18 mouse cellular contexts compared by ENCODE assay signal in genomic region chr9:97188616-97189330, GRCm38 (mm10).
DNase-seq lines count a peak whose midpoint lies in the region; ATAC-seq and TF ChIP-seq lines count a peak whose summit lies in the region.
"Had no signal": no experiment of that assay in that cellular context is flagged by ENCODE, and none has a peak within 500 bp of the region (broad histone marks: within the 10 kb centered on the region; RNA-seq: fewer than 3 reads in every experiment).

No protein-coding gene starts in this region.

- ATAC-seq in hindbrain, postnatal 0 days = no peak
- ATAC-seq in megakaryocyte, adult 5-6 weeks (ENCODE audit: poor library complexity, severe bottlenecking) = no peak
- ATAC-seq: forebrain, embryonic 16.5 days; lung, postnatal 0 days had no signal

- H3K27me3 ChIP-seq in hindbrain, postnatal 0 days (ENCODE audit: insufficient read depth, low read length) = no peaks in the 10 kb centered on the region
- H3K27me3 ChIP-seq: liver, embryonic 13.5 days; neural tube, embryonic 13.5 days had no signal

- no peaks in the 10 kb centered on the region for H3K4me1 ChIP-seq in hindbrain, postnatal 0 days (ENCODE audit: insufficient read depth, low read length)
- H3K4me1 ChIP-seq: embryonic facial prominence, embryonic 10.5 days; liver, embryonic 13.5 days; neural tube, embryonic 13.5 days had no signal

- no peak overlapping the region for H3K4me3 ChIP-seq in hindbrain, postnatal 0 days (ENCODE audit: low read length)
- H3K4me3 ChIP-seq: embryonic facial prominence, embryonic 10.5 days; erythroblast, embryonic 14.5 days; hindbrain, embryonic 10.5 days; liver, embryonic 13.5 days; neural tube, embryonic 13.5 days had no signal

- 80% methylated on average over 7 of the region's 7 CpGs for WGBS in hindbrain, postnatal 0 days

- H3K9ac ChIP-seq in hindbrain, postnatal 0 days (replicated peaks; ENCODE audit: low read length) = no peak overlapping the region
- H3K9ac ChIP-seq: liver, embryonic 13.5 days; neural tube, embryonic 13.5 days had no signal

- no peak for TF ChIP-seq CTCF in hindbrain, postnatal 0 days (IDR thresholded peaks at IDR 0.05; ENCODE audit: low read depth)

- no peak overlapping the region for H3K27ac ChIP-seq in hindbrain, postnatal 0 days
- H3K27ac ChIP-seq: embryonic facial prominence, embryonic 10.5 days; hindbrain, embryonic 10.5 days; liver, embryonic 13.5 days; neural tube, embryonic 13.5 days had no signal

- DNase-seq in kidney, adult 18-20 months = peak; percentile 15
- DNase-seq in kidney, postnatal 4 days = no peak
- DNase-seq in urinary bladder, postnatal 25 days (ENCODE audit: low spot score) = peak; percentile 7
- no peak for DNase-seq in urinary bladder, postnatal 10 days (ENCODE audit: low spot score)
- peak; percentile 37 to 63 for DNase-seq in heart, adult 9 months (ENCODE audit: low spot score in 2 of 2)
- DNase-seq in urinary bladder, postnatal 36 days (ENCODE audit: low spot score in 2 of 2) = peak; percentile 42 to 55
- DNase-seq in hindbrain, postnatal 0 days (ENCODE audit: low spot score) = no peak
- DNase-seq: cerebellum, postnatal 25 days; gastrocnemius, postnatal 25 days; liver, embryonic 13.5 days; right cerebral cortex, postnatal 25 days had no signal

- H3K4me2 ChIP-seq in hindbrain, postnatal 0 days (ENCODE audit: low read depth, low read length) = no peak overlapping the region
- H3K4me2 ChIP-seq: liver, embryonic 13.5 days; neural tube, embryonic 13.5 days had no signal

- no peaks in the 10 kb centered on the region for H3K9me3 ChIP-seq in hindbrain, postnatal 0 days (ENCODE audit: low read length)
- H3K9me3 ChIP-seq: embryonic facial prominence, embryonic 10.5 days; hindbrain, embryonic 10.5 days; liver, embryonic 13.5 days; neural tube, embryonic 13.5 days had no signal

- no peaks in the 10 kb centered on the region for H3K36me3 ChIP-seq in hindbrain, postnatal 0 days (ENCODE audit: insufficient read depth, low read length)
- H3K36me3 ChIP-seq: embryonic facial prominence, embryonic 10.5 days; hindbrain, embryonic 10.5 days; liver, embryonic 13.5 days; neural tube, embryonic 13.5 days had no signal

Comparison
In these comparisons a context has a peak if more than half of its experiments do, and no peak if none do; other contexts are left out.
1. DNase-seq: peak in kidney, adult 18-20 months (single experiment), urinary bladder, postnatal 25 days (single experiment), heart, adult 9 months (2 of 2) and urinary bladder, postnatal 36 days (2 of 2); none in kidney, postnatal 4 days (0 of 2), urinary bladder, postnatal 10 days (single experiment) and hindbrain, postnatal 0 days (single experiment).